Mouse (Mus musculus) lung, embryonic 14.5 days (tissue): ENCODE data around the gene Slc23a4. TPM values are rescaled to one million over a fixed set of nuclear protein-coding genes. Genes with fewer than 3 reads are reported as not detected.

ENCODE experiments used
- ATAC-seq: fragments of 200-750 bp; cut with Nextera tagmentation; 2 replicates; pipeline ENCODE4 v1.8.0; 2017; ENCODE audit warnings: mild to moderate bottlenecking, moderate TSS enrichment, moderate library complexity; ENCODE audit not compliant: insufficient read depth
- DNase-seq: peaks from one replicate; pipeline ENCODE4 v3.0.0-alpha.2; 2015
- H3K27ac ChIP-seq: fragments of 300-500 bp; sonication (generic); 2 replicates; pipeline ENCODE4 v1.5.1; 2014; ENCODE audit warnings: low read depth, mild to moderate bottlenecking, moderate library complexity
- H3K27me3 ChIP-seq: fragments of 300-500 bp; sonication (generic); 2 replicates; pipeline ENCODE4 v1.6.1; 2014; ENCODE audit warnings: low read length, control low read depth; ENCODE audit not compliant: insufficient read depth
- H3K36me3 ChIP-seq: fragments of 300-500 bp; sonication (generic); 2 replicates; pipeline ENCODE4 v1.6.1; 2014; ENCODE audit warnings: control low read depth; ENCODE audit not compliant: insufficient read depth
- H3K4me1 ChIP-seq: fragments of 300-500 bp; sonication (generic); 2 replicates; pipeline ENCODE4 v1.6.1; 2014; ENCODE audit warnings: antibody characterized with exemption, control low read depth; ENCODE audit not compliant: insufficient read depth
- H3K4me2 ChIP-seq: fragments of 300-500 bp; sonication (generic); 2 replicates; pipeline ENCODE4 v1.6.1; 2014; ENCODE audit warnings: mild to moderate bottlenecking
- H3K4me3 ChIP-seq: fragments of 300-500 bp; sonication (generic); 2 replicates; pipeline ENCODE4 v1.5.1; 2014; ENCODE audit warnings: low read depth, low read length
- H3K9ac ChIP-seq: fragments of 300-500 bp; sonication (generic); 2 replicates; pipeline ENCODE4 v1.6.1; 2014
- H3K9me3 ChIP-seq: fragments of 300-500 bp; sonication (generic); 2 replicates; pipeline ENCODE4 v1.6.1; 2016; ENCODE audit warnings: low read depth, low read length, control low read depth
- CTCF ChIP-seq: IDR thresholded peaks from 2 replicates; pipeline ENCODE4 v1.5.1; 2016; ENCODE audit warnings: antibody characterized with exemption, low read depth
- WGBS: fragments of 180-500 bp; shearing (Covaris S2); extraction: QIAGEN DNeasy Blood & Tissue Kit; methylation state at CpG from one replicate; pipeline ENCODE4 v1.1.7; 2014; 5-methylcytosine and 5-hydroxymethylcytosine counted together
- polyA plus RNA-seq: library from polyadenylated mRNA; unstranded; fragments of >200 nt; fragmentation: Nextera tagmentation; extraction: Ambion mirVana; gene quantifications from 2 replicates; pipeline ENCODE4 v1.2.1, GENCODE M21; 2014

Slc23a4 gene
- polyA plus RNA-seq, 1 experiment from 2014 or later = 0.62 TPM

- Histone ChIP-seq H3K4me2 (no peak overlapping the region), H3K4me3 (no peak overlapping the region), H3K27me3 (no peaks in the 10 kb centered on the region), H3K9me3 (no peaks in the 10 kb centered on the region), H3K4me1 (no peaks in the 10 kb centered on the region; the same call in 1 of the 2 replicates), H3K36me3 (peaks cover 3% of the 10 kb centered on the region; the same call in 1 of the 2 replicates), H3K9ac (no peak overlapping the region), H3K27ac (no peak overlapping the region)
- WGBS = 90% methylated on average over 5 of the region's 5 CpGs
- TF ChIP-seq CTCF = no peak
- ATAC-seq = no peak
- no peak for DNase-seq
Measured at GRCm38 (mm10) chr6:35016624-35017023, 28.4 kb upstream of the Slc23a4 start.

GRCm38 (mm10) chr6:35011953-35012352 is 23.7 kb upstream of the Slc23a4 start:
- Histone ChIP-seq H3K36me3 (no peaks in the 10 kb centered on the region), H3K27ac (no peak overlapping the region), H3K4me1 (no peaks in the 10 kb centered on the region), H3K9me3 (no peaks in the 10 kb centered on the region), H3K9ac (no peak overlapping the region), H3K27me3 (no peaks in the 10 kb centered on the region), H3K4me3 (no peak overlapping the region), H3K4me2 (no peak overlapping the region)
- no peak for ATAC-seq
- 89% methylated on average over 1 of the region's 1 CpGs for WGBS
- no peak for DNase-seq
- no peak for TF ChIP-seq CTCF

GRCm38 (mm10) chr6:35010705-35011104 is 22.5 kb upstream of the Slc23a4 start:
- H3K36me3 ChIP-seq = no peaks in the 10 kb centered on the region
- WGBS = 95% methylated on average over 5 of the region's 5 CpGs

GRCm38 (mm10) chr6:35002261-35002669 is 14.1 kb upstream of the Slc23a4 start:
- DNase-seq (peak; percentile 79), ATAC-seq (no peak)
- Histone ChIP-seq H3K27me3 (no peaks in the 10 kb centered on the region), H3K4me1 (no peaks in the 10 kb centered on the region), H3K27ac (no peak overlapping the region), H3K36me3 (no peaks in the 10 kb centered on the region), H3K4me2 (peak overlapping the region; percentile 10; the same call in 1 of the 2 replicates), H3K4me3 (no peak overlapping the region), H3K9me3 (no peaks in the 10 kb centered on the region), H3K9ac (no peak overlapping the region)
- TF ChIP-seq CTCF = no peak
- WGBS = 55% methylated on average over 18 of the region's 18 CpGs

More at GRCm38 (mm10) chr6:35010705-35011104, 22.5 kb upstream of the Slc23a4 start:
- no peak overlapping the region for H3K9ac ChIP-seq
- peak; percentile 42 for TF ChIP-seq CTCF
- ATAC-seq = no peak
- no peak overlapping the region for H3K4me3 ChIP-seq
- no peak for DNase-seq
- no peaks in the 10 kb centered on the region for H3K9me3 ChIP-seq
- H3K4me1 ChIP-seq = no peaks in the 10 kb centered on the region
- H3K4me2 ChIP-seq = no peak overlapping the region
- H3K27me3 ChIP-seq = no peaks in the 10 kb centered on the region
- no peak overlapping the region for H3K27ac ChIP-seq

GRCm38 (mm10) chr6:34999101-34999500 is 10.9 kb upstream of the Slc23a4 start:
- WGBS = 14% methylated on average over 4 of the region's 4 CpGs

GRCm38 (mm10) chr6:34996496-34996895 is 8.3 kb upstream of the Slc23a4 start:
- H3K4me2 ChIP-seq = no peak overlapping the region
- no peaks in the 10 kb centered on the region for H3K27me3 ChIP-seq
- H3K4me1 ChIP-seq = no peaks in the 10 kb centered on the region; the same call in 1 of the 2 replicates
- H3K9me3 ChIP-seq = no peaks in the 10 kb centered on the region
- no peak overlapping the region for H3K27ac ChIP-seq
- DNase-seq (no peak), ATAC-seq (no peak)
- no peaks in the 10 kb centered on the region for H3K36me3 ChIP-seq
- WGBS = 69% methylated on average over 4 of the region's 4 CpGs
- no peak overlapping the region for H3K9ac ChIP-seq
- no peak for TF ChIP-seq CTCF
- H3K4me3 ChIP-seq = no peak overlapping the region

More at GRCm38 (mm10) chr6:34999101-34999500, 10.9 kb upstream of the Slc23a4 start:
- Histone ChIP-seq H3K9me3 (no peaks in the 10 kb centered on the region), H3K4me3 (no peak overlapping the region), H3K27ac (no peak overlapping the region), H3K4me2 (no peak overlapping the region), H3K27me3 (no peaks in the 10 kb centered on the region), H3K9ac (no peak overlapping the region), H3K36me3 (no peaks in the 10 kb centered on the region), H3K4me1 (no peaks in the 10 kb centered on the region; the same call in 1 of the 2 replicates)
- DNase-seq = peak; percentile 71
- peak; percentile 35; the same call in 1 of the 2 replicates for ATAC-seq
- peak; percentile 63 for TF ChIP-seq CTCF

GRCm38 (mm10) chr6:34995265-34995681 is 7.1 kb upstream of the Slc23a4 start:
- WGBS = 6% methylated on average over 13 of the region's 13 CpGs
- Histone ChIP-seq H3K4me2 (peak overlapping the region; percentile 63), H3K27ac (no peak overlapping the region), H3K36me3 (no peaks in the 10 kb centered on the region), H3K4me1 (no peaks in the 10 kb centered on the region; the same call in 1 of the 2 replicates), H3K9ac (no peak overlapping the region), H3K27me3 (no peaks in the 10 kb centered on the region), H3K9me3 (no peaks in the 10 kb centered on the region), H3K4me3 (peak overlapping the region; percentile 25)
- peak; percentile 84 for ATAC-seq
- peak; percentile 91 for TF ChIP-seq CTCF
- DNase-seq = peak; percentile 97
